Mouse (Mus musculus) urinary bladder, postnatal 14 days (tissue): ENCODE results near the gene Ssb.
"Not testable (repeated sequence)": the region's sequence is repeated elsewhere in the genome, so short reads cannot be mapped to it uniquely, and the experiment has no call there.

Experiments used
- DNase-seq: peaks from one replicate; pipeline ENCODE4 v3.0.0; 2021; ENCODE audit warnings: low spot score

Ssb gene

GRCm38 (mm10) chr2:69862117-69862657 lies 825 bp downstream of the Ssb start:
- DNase-seq: no peak

- DNase-seq: no peak
Observed at GRCm38 (mm10) chr2:69883990-69884391, 22.6 kb downstream of the Ssb start.

- DNase-seq: no peak
Observed at GRCm38 (mm10) chr2:69884581-69884980, 23.2 kb downstream of the Ssb start.

GRCm38 (mm10) chr2:69885050-69885449 lies 23.7 kb downstream of the Ssb start:
- DNase-seq: no peak

GRCm38 (mm10) chr2:69885451-69886305 lies 24.3 kb downstream of the Ssb start, which contains the start of gene Mettl5:
Gene Mettl5 (minus strand): TSS chr2:69885615.
- DNase-seq: peak; percentile 89

GRCm38 (mm10) chr2:69888957-69889356 lies 27.6 kb downstream of the Ssb start:
- no peak for DNase-seq

GRCm38 (mm10) chr2:69890843-69891242 lies 29.5 kb downstream of the Ssb start:
- no peak for DNase-seq

GRCm38 (mm10) chr2:69893145-69893544 lies 31.8 kb downstream of the Ssb start:
- DNase-seq: no peak

GRCm38 (mm10) chr2:69893891-69894290 lies 32.5 kb downstream of the Ssb start:
- no peak for DNase-seq

GRCm38 (mm10) chr2:69895502-69896223 lies 34.3 kb downstream of the Ssb start:
- no peak for DNase-seq

GRCm38 (mm10) chr2:69896224-69896581 lies 34.8 kb downstream of the Ssb start:
- DNase-seq: no peak

GRCm38 (mm10) chr2:69897039-69897617 lies 35.8 kb downstream of the Ssb start, which contains the start of gene Ubr3:
Gene Ubr3 (plus strand): TSS chr2:69897246.
- DNase-seq: peak; percentile 98

- peak; percentile 58 for DNase-seq
Observed at GRCm38 (mm10) chr2:69897618-69898575, 36.5 kb downstream of the Ssb start.

- DNase-seq: no peak
Observed at GRCm38 (mm10) chr2:69903541-69903940, 42.2 kb downstream of the Ssb start.

- not testable (repeated sequence) for DNase-seq
Observed at GRCm38 (mm10) chr2:69907394-69907793, 46.0 kb downstream of the Ssb start.

GRCm38 (mm10) chr2:69912801-69913200 lies 51.4 kb downstream of the Ssb start:
- no peak for DNase-seq

- no peak for DNase-seq
Observed at GRCm38 (mm10) chr2:69917301-69917700, 55.9 kb downstream of the Ssb start.
